Mouse (Mus musculus): ENCODE measurements around the gene Ndufaf4. TPM values are rescaled to one million over a fixed set of nuclear protein-coding genes. Genes with fewer than 3 reads are reported as not detected.

Ndufaf4 gene
- polyA plus RNA-seq, 1 experiment from 2014 or later, result 75.6 TPM

DNA sequence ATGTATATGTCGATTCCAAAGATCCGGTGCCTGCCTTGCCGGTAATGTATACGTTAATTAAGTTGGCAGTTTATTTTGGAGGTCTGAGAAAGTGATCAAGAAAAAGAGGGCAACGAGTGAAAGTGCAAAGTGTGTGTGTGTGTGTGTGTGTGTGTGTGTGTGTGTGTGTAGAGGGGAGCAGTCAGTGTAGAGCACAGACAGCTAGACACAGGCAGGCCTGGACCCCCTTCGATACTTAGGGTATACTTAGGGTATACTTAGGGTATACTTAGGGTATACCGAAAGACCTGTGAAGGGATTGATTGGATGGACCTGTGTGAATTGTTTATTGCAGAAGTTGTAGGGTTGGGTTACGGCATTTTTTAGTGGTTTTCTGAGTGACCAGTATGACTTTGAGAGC lies 753 bp downstream of the Ndufaf4 start:
- Histone ChIP-seq H3K4me2 (ENCODE audit: low read depth, low read length) (peak overlapping the region; percentile 98), H3K4me3 (ENCODE audit: low read length) (peak overlapping the region; percentile 92), H3K36me3 (ENCODE audit: control insufficient read depth, insufficient read depth) (peaks cover 24% of the 10 kb centered on the region), H3K9ac (ENCODE audit: low read length) (peak overlapping the region; percentile 91), H3K4me1 (ENCODE audit: control insufficient read depth, insufficient read depth, low read length) (peaks cover 11% of the 10 kb centered on the region), H3K27ac (ENCODE audit: low read length) (no peak overlapping the region), H3K9me3 (replicated peaks; ENCODE audit: control insufficient read depth, low read length) (no peaks in the 10 kb centered on the region), H3K27me3 (ENCODE audit: control insufficient read depth, insufficient read depth, low read length) (no peaks in the 10 kb centered on the region)
- ATAC-seq (replicated peaks; ENCODE audit: extremely low read depth, insufficient read depth, low FRiP score), result no peak
- WGBS, result 20% methylated on average over 8 of the region's 8 CpGs

- no peak for ATAC-seq (replicated peaks; ENCODE audit: extremely low read depth, insufficient read depth, low FRiP score)
Observed at GRCm38 (mm10) chr4:24899146-24899545, 1.3 kb downstream of the Ndufaf4 start.

DNA sequence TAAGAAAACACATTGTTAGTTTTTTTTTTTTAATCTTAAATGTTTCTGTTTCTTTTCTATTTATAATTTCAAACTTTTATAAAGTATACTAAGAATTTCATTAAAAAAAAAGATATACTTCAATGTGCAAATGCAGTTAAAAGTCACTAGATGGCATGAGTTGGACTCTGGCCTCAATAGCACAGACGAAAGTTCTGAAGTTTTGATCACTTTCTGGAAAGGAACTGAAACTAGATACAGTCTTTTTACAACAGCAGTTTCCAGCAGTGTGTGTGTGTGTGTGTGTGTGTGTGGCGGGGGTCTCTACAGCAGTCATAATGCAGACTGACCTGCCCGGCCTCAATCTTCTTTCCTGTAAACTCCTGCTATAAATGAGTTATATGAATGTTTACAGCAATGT lies 9.9 kb downstream of the Ndufaf4 start:
- 56% methylated on average over 3 of the region's 3 CpGs for WGBS
- Histone ChIP-seq H3K4me1 (ENCODE audit: control insufficient read depth, insufficient read depth, low read length) (no peaks in the 10 kb centered on the region), H3K9me3 (replicated peaks; ENCODE audit: control insufficient read depth, low read length) (no peaks in the 10 kb centered on the region), H3K4me3 (ENCODE audit: low read length) (no peak overlapping the region), H3K27ac (ENCODE audit: low read length) (no peak overlapping the region), H3K4me2 (ENCODE audit: low read depth, low read length) (no peak overlapping the region), H3K36me3 (ENCODE audit: control insufficient read depth, insufficient read depth) (peaks cover 10% of the 10 kb centered on the region), H3K27me3 (ENCODE audit: control insufficient read depth, insufficient read depth, low read length) (no peaks in the 10 kb centered on the region), H3K9ac (ENCODE audit: low read length) (no peak overlapping the region)
- no peak for ATAC-seq (replicated peaks; ENCODE audit: extremely low read depth, insufficient read depth, low FRiP score)

More at GRCm38 (mm10) chr4:24899146-24899545, 1.3 kb downstream of the Ndufaf4 start:
- Histone ChIP-seq H3K4me1 (ENCODE audit: control insufficient read depth, insufficient read depth, low read length) (peaks cover 11% of the 10 kb centered on the region), H3K9me3 (replicated peaks; ENCODE audit: control insufficient read depth, low read length) (no peaks in the 10 kb centered on the region), H3K9ac (ENCODE audit: low read length) (peak overlapping the region; percentile 91), H3K36me3 (ENCODE audit: control insufficient read depth, insufficient read depth) (peaks cover 25% of the 10 kb centered on the region), H3K4me2 (ENCODE audit: low read depth, low read length) (peak overlapping the region; percentile 98), H3K27ac (ENCODE audit: low read length) (no peak overlapping the region), H3K27me3 (ENCODE audit: control insufficient read depth, insufficient read depth, low read length) (no peaks in the 10 kb centered on the region), H3K4me3 (ENCODE audit: low read length) (peak overlapping the region; percentile 92)
- 40% methylated on average over 4 of the region's 4 CpGs for WGBS

DNA sequence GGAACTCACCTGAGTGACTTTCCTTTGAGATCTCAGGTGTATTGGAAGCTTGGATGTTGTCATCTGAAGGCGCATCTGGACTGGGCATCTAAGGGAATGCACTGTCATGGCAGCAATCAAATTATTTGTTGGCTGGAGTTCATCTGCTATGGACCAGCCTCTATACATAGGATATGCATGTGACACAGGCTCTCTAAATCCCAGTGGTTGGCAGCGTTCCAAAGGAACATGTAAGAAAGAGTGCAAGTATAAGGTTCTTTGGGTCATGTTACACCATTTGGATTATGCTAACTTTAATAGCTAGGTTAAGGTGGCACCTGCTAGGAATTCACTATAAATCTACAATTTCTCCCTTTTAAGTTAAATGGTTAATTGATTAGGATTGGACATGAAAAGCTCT lies 17.7 kb downstream of the Ndufaf4 start:
- H3K4me3 ChIP-seq (ENCODE audit: low read length), result no peak overlapping the region
- no peaks in the 10 kb centered on the region for H3K36me3 ChIP-seq (ENCODE audit: control insufficient read depth, insufficient read depth)
- WGBS, result 76% methylated on average over 2 of the region's 2 CpGs
- no peak for ATAC-seq (replicated peaks; ENCODE audit: extremely low read depth, insufficient read depth, low FRiP score)
- H3K4me1 ChIP-seq (ENCODE audit: control insufficient read depth, insufficient read depth, low read length), result no peaks in the 10 kb centered on the region
- no peak overlapping the region for H3K4me2 ChIP-seq (ENCODE audit: low read depth, low read length)
- H3K9ac ChIP-seq (ENCODE audit: low read length), result no peak overlapping the region
- no peaks in the 10 kb centered on the region for H3K27me3 ChIP-seq (ENCODE audit: control insufficient read depth, insufficient read depth, low read length)
- no peaks in the 10 kb centered on the region for H3K9me3 ChIP-seq (replicated peaks; ENCODE audit: control insufficient read depth, low read length)
- no peak overlapping the region for H3K27ac ChIP-seq (ENCODE audit: low read length)

DNA sequence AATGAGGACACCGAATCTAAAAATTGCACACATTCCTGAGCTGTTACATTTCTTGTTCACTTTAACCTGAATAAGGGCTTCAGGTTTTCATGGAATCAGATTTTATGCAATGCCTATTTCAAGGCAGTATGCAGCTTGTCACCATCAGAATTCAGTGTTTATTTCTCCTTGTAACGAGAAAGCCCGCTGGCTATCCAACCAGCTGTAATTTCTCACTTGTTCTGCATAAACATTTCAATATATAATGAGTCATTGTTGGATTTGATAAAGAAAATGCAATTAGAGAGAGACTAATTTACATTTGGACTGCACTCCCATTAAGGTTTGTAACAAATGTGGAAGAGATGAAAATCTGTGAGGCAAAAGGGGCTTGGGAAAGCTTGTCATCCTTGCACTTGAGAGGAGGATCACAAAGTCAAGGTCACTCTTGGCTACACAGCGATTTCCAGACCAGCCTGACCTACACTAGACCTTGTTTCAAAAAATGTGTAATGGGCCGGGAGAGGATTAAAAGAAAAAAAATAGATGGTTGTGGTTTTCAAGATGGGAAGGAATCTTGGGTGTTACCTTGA lies 22.2 kb downstream of the Ndufaf4 start:
- Histone ChIP-seq H3K36me3 (ENCODE audit: control insufficient read depth, insufficient read depth) (no peaks in the 10 kb centered on the region), H3K9me3 (replicated peaks; ENCODE audit: control insufficient read depth, low read length) (no peaks in the 10 kb centered on the region), H3K27me3 (ENCODE audit: control insufficient read depth, insufficient read depth, low read length) (no peaks in the 10 kb centered on the region), H3K4me3 (ENCODE audit: low read length) (no peak overlapping the region), H3K4me2 (ENCODE audit: low read depth, low read length) (no peak overlapping the region), H3K27ac (ENCODE audit: low read length) (no peak overlapping the region), H3K9ac (ENCODE audit: low read length) (no peak overlapping the region), H3K4me1 (ENCODE audit: control insufficient read depth, insufficient read depth, low read length) (no peaks in the 10 kb centered on the region)
- 64% methylated on average over 5 of the region's 5 CpGs for WGBS
- no peak for ATAC-seq (replicated peaks; ENCODE audit: extremely low read depth, insufficient read depth, low FRiP score)

- H3K4me3 ChIP-seq (ENCODE audit: low read length), result no peak overlapping the region
- no peak for ATAC-seq (replicated peaks; ENCODE audit: extremely low read depth, insufficient read depth, low FRiP score)
- WGBS, result 69% methylated on average over 2 of the region's 2 CpGs
- no peak overlapping the region for H3K27ac ChIP-seq (ENCODE audit: low read length)
- H3K4me2 ChIP-seq (ENCODE audit: low read depth, low read length), result no peak overlapping the region
- no peaks in the 10 kb centered on the region for H3K9me3 ChIP-seq (replicated peaks; ENCODE audit: control insufficient read depth, low read length)
- H3K36me3 ChIP-seq (ENCODE audit: control insufficient read depth, insufficient read depth), result no peaks in the 10 kb centered on the region
- peaks cover 3% of the 10 kb centered on the region; the same call in 1 of the 2 replicates for H3K4me1 ChIP-seq (ENCODE audit: control insufficient read depth, insufficient read depth, low read length)
- no peaks in the 10 kb centered on the region for H3K27me3 ChIP-seq (ENCODE audit: control insufficient read depth, insufficient read depth, low read length)
- H3K9ac ChIP-seq (ENCODE audit: low read length), result no peak overlapping the region
Observed at GRCm38 (mm10) chr4:24924726-24925125, 26.8 kb downstream of the Ndufaf4 start.

DNA sequence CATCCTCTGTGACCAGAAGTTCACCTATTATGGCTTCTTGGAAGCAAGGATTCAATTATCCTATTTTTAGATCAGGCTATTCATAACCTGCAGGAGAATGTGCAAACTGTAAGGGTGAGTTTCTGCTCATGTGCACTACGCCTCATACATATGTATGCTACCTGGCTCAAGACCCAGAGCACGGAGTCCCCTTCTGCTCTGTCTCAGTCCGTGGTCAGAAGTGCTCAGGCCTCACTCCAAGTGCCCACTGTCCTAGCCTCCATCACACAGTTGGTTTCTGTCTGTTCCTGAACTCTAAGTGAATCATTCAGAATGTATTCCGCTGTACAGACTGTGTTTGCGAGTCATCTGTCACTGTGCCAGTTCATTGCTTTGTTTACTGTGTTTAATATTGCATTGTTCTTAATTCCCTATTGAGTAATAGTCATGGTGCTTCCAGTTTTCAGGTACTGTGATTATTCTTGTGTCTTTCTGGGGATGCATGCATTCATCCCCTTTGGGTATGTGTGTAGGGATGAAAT lies 30.4 kb downstream of the Ndufaf4 start:
- Histone ChIP-seq H3K36me3 (ENCODE audit: control insufficient read depth, insufficient read depth) (no peaks in the 10 kb centered on the region), H3K4me1 (ENCODE audit: control insufficient read depth, insufficient read depth, low read length) (peaks cover 3% of the 10 kb centered on the region; the same call in 1 of the 2 replicates), H3K9ac (ENCODE audit: low read length) (no peak overlapping the region), H3K27ac (ENCODE audit: low read length) (no peak overlapping the region), H3K9me3 (replicated peaks; ENCODE audit: control insufficient read depth, low read length) (no peaks in the 10 kb centered on the region), H3K27me3 (ENCODE audit: control insufficient read depth, insufficient read depth, low read length) (no peaks in the 10 kb centered on the region), H3K4me3 (ENCODE audit: low read length) (no peak overlapping the region), H3K4me2 (ENCODE audit: low read depth, low read length) (no peak overlapping the region)
- 80% methylated on average over 5 of the region's 5 CpGs for WGBS
- no peak for ATAC-seq (replicated peaks; ENCODE audit: extremely low read depth, insufficient read depth, low FRiP score)

DNA sequence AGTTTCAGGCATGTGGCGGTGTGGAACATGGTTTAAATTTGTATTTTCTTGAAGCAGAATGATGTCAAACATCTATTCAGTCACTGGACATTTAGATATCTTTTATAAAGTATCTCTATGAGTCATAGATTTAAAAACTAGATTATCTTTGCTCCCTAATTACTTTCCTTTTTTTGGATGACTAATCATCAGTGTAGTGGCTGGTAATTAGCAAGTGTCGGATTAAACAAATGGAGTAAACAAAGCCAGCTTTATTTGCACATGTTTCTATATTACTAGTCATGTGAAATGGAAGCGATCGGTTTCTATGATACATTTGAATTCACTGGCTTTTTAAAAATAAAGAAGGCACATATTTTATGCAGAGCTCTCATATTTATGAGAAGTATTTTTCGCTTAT lies 31.0 kb downstream of the Ndufaf4 start:
- no peaks in the 10 kb centered on the region for H3K27me3 ChIP-seq (ENCODE audit: control insufficient read depth, insufficient read depth, low read length)
- 81% methylated on average over 5 of the region's 5 CpGs for WGBS
- H3K27ac ChIP-seq (ENCODE audit: low read length), result no peak overlapping the region
- no peaks in the 10 kb centered on the region for H3K36me3 ChIP-seq (ENCODE audit: control insufficient read depth, insufficient read depth)
- H3K9me3 ChIP-seq (replicated peaks; ENCODE audit: control insufficient read depth, low read length), result no peaks in the 10 kb centered on the region
- no peak overlapping the region for H3K4me2 ChIP-seq (ENCODE audit: low read depth, low read length)
- no peak for ATAC-seq (replicated peaks; ENCODE audit: extremely low read depth, insufficient read depth, low FRiP score)
- no peak overlapping the region for H3K4me3 ChIP-seq (ENCODE audit: low read length)
- no peak overlapping the region for H3K9ac ChIP-seq (ENCODE audit: low read length)
- H3K4me1 ChIP-seq (ENCODE audit: control insufficient read depth, insufficient read depth, low read length), result peaks cover 3% of the 10 kb centered on the region; the same call in 1 of the 2 replicates

DNA sequence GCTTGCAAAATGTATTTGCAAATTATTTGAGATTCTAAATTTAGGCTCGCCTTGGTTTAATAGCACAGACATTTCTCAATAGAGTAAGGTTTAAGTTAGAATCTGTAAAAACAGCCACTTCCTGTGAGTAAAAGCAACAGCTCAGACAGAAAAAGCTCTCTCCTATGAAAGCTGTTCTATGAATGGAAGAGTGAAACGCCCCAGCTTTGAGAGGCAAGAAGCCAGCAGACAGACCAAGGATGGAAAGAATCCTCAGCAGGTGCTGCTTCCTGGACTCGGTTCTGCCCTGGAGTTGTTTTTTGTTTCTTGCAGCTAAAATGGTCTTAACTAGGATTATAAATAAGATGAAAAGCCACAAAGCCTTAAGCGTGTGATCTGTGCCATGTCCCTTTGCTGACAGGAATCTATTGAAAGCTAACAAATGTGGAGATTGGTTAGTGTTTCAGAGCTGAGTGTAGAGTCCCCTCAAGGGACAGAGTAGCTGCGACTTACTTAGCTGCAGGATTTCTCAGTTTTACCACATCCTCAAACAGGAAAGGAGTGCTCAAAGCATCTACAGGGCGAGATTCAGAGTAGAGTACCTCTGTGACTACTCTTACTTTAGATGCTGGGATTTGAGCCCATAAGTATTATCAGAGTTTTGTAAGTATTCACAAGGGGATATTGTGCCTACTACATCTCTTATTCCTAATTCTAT lies 45.0 kb downstream of the Ndufaf4 start:
- WGBS, result 54% methylated on average over 6 of the region's 6 CpGs
- no peak overlapping the region for H3K4me2 ChIP-seq (ENCODE audit: low read depth, low read length)
- H3K27ac ChIP-seq (ENCODE audit: low read length), result no peak overlapping the region
- H3K4me1 ChIP-seq (ENCODE audit: control insufficient read depth, insufficient read depth, low read length), result no peaks in the 10 kb centered on the region
- H3K9ac ChIP-seq (ENCODE audit: low read length), result no peak overlapping the region
- ATAC-seq (replicated peaks; ENCODE audit: extremely low read depth, insufficient read depth, low FRiP score), result no peak
- H3K36me3 ChIP-seq (ENCODE audit: control insufficient read depth, insufficient read depth), result no peaks in the 10 kb centered on the region
- H3K4me3 ChIP-seq (ENCODE audit: low read length), result no peak overlapping the region
- H3K9me3 ChIP-seq (replicated peaks; ENCODE audit: control insufficient read depth, low read length), result no peaks in the 10 kb centered on the region
- no peaks in the 10 kb centered on the region for H3K27me3 ChIP-seq (ENCODE audit: control insufficient read depth, insufficient read depth, low read length)
